Mouse (Mus musculus) testis, adult 10 weeks (tissue): ENCODE results near the gene Ccdc92. TPM values are rescaled to one million over a fixed set of nuclear protein-coding genes. Genes with fewer than 3 reads are reported as not detected.

Source experiments
- polyA plus RNA-seq: library from polyadenylated mRNA; stranded (reverse); fragments of 350-450 nt; fragmentation: Illumina TruSeq; extraction: RNeasy Lipid Tissue Mini Kit (QIAGEN cat#74804); gene quantifications from one replicate; pipeline ENCODE4 v1.2.3, GENCODE M21; 2014; ENCODE audit warnings: low read depth, low replicate concordance

The Ccdc92 gene
- 23.5 TPM for polyA plus RNA-seq

DNA sequence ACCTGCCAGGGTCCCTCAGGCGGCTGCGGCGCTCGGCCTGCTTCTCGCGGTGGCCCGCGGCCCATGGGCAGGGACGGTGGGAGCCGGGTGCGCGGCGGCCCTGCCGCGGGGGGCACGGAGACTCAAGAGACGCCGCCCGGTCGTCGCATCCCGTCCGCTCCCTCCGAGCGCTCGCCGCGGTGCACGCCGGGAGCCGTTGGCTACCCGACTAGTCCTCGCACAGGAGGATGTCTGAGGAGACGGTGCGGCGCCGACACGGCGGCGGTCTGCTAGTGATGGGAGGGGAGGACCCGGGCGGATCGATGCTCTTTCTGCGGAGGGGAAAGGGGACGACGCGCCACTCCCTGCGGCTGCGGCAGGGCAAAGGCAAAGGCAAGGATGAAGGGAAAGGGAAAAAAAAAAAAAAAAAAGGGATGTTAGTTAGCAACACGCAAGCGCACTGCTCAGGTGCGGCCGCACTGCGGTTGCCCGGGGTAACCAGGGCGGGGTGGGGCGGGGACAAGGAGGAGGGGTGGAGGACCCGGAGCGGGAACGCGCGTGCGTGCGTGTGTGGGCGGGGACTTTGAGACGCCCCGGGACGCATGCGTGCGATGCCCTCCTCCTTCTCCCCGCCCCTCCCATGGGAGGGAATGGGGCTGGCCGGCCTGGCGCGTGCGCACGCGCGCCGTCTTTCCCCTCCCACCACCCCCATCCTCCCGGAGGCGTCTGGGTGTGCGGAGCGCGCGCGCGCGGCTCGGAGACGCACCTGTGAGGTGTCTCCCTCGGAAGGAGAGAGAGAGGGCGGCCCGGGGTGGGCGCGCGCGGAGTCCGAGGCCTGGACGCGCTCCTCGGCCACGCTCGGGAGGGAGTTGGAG, at the start of gene Ccdc92, which contains the start of gene Zfp664:
Gene Ccdc92, minus strand, starts transcription at position 412 of the 854 bp plus-strand sequence.
Gene Zfp664, plus strand, starts transcription at position 679 of the 854 bp plus-strand sequence.

Other genes starting within 250 kb of the Ccdc92 start
- gene Atp6v0a2, start 233.8 kb downstream of the Ccdc92 start, polyA plus RNA-seq = 9.3 TPM
- gene Dnah10, start 137.3 kb downstream of the Ccdc92 start, polyA plus RNA-seq = 7.5 TPM
- gene Zfp664, start 267 bp upstream of the Ccdc92 start, polyA plus RNA-seq = 55.8 TPM
- gene Rflna, start 140.8 kb upstream of the Ccdc92 start, polyA plus RNA-seq = not detected